Mouse (Mus musculus): Measurements from ENCODE around the gene Arpc3. TPM values are rescaled to one million over a fixed set of nuclear protein-coding genes. Genes with fewer than 3 reads are reported as not detected.

Gene Arpc3
- total RNA-seq, 2 experiments from 2014 or later = 261 to 275 TPM

- DNase-seq (ENCODE audit: low spot score in 2 of 2) = peak; percentile 77 to 90
- peak; percentile 98 for TF ChIP-seq CTCF (conservative IDR thresholded peaks at IDR 0.05)
Observed at GRCm38 (mm10) chr5:122379374-122380155, 12.1 kb upstream of the Arpc3 start.

GRCm38 (mm10) chr5:122390006-122390405 is 1.7 kb upstream of the Arpc3 start:
- no peak for TF ChIP-seq CTCF (conservative IDR thresholded peaks at IDR 0.05)
- H3K4me3 ChIP-seq = no peak overlapping the region
- DNase-seq (ENCODE audit: low spot score in 2 of 2) = no peak
- no peak overlapping the region for H3K27ac ChIP-seq

More at GRCm38 (mm10) chr5:122379374-122380155, 12.1 kb upstream of the Arpc3 start:
- H3K27ac ChIP-seq = peak overlapping the region; percentile 68
- no peak overlapping the region for H3K4me3 ChIP-seq

GRCm38 (mm10) chr5:122390671-122391070 is 1.0 kb upstream of the Arpc3 start:
- TF ChIP-seq CTCF (conservative IDR thresholded peaks at IDR 0.05) = no peak
- no peak overlapping the region for H3K4me3 ChIP-seq
- DNase-seq (ENCODE audit: low spot score in 2 of 2) = no peak
- H3K27ac ChIP-seq = no peak overlapping the region

- TF ChIP-seq CTCF (conservative IDR thresholded peaks at IDR 0.05) = no peak
- H3K27ac ChIP-seq = peak overlapping the region; percentile 96
- DNase-seq (ENCODE audit: low spot score in 2 of 2) = no peak
- H3K4me3 ChIP-seq = peak overlapping the region; percentile 95; the same call in 1 of the 2 replicates
Observed at GRCm38 (mm10) chr5:122391178-122391785, 396 bp upstream of the Arpc3 start.

- H3K4me3 ChIP-seq = peak overlapping the region; percentile 95
- DNase-seq (ENCODE audit: low spot score in 2 of 2) = peak in 1 of 2 experiments; percentile 30
Observed at GRCm38 (mm10) chr5:122392227-122393004, 738 bp downstream of the Arpc3 start.

GRCm38 (mm10) chr5:122393887-122394286 is 2.2 kb downstream of the Arpc3 start:
- Histone ChIP-seq H3K27ac (no peak overlapping the region), H3K4me3 (no peak overlapping the region)
- peak; percentile 84 for TF ChIP-seq CTCF (conservative IDR thresholded peaks at IDR 0.05)
- peak in 1 of 2 experiments; percentile 74 for DNase-seq (ENCODE audit: low spot score in 2 of 2)

More at GRCm38 (mm10) chr5:122392227-122393004, 738 bp downstream of the Arpc3 start:
- peak overlapping the region; percentile 96 for H3K27ac ChIP-seq
- no peak for TF ChIP-seq CTCF (conservative IDR thresholded peaks at IDR 0.05)

- Histone ChIP-seq H3K27ac (peak overlapping the region; percentile 59; the same call in 1 of the 2 replicates), H3K4me3 (no peak overlapping the region)
- TF ChIP-seq CTCF (conservative IDR thresholded peaks at IDR 0.05) = no peak
- no peak for DNase-seq (ENCODE audit: low spot score in 2 of 2)
Observed at GRCm38 (mm10) chr5:122396791-122397190, 5.1 kb downstream of the Arpc3 start.

- DNase-seq (ENCODE audit: low spot score in 2 of 2) = no peak
- peak overlapping the region; percentile 59 for H3K27ac ChIP-seq
- H3K4me3 ChIP-seq = no peak overlapping the region
- no peak for TF ChIP-seq CTCF (conservative IDR thresholded peaks at IDR 0.05)
Observed at GRCm38 (mm10) chr5:122397495-122397894, 5.8 kb downstream of the Arpc3 start.

GRCm38 (mm10) chr5:122399871-122400270 is 8.2 kb downstream of the Arpc3 start:
- Histone ChIP-seq H3K4me3 (no peak overlapping the region), H3K27ac (peak overlapping the region; percentile 68)
- no peak for TF ChIP-seq CTCF (conservative IDR thresholded peaks at IDR 0.05)
- no peak for DNase-seq (ENCODE audit: low spot score in 2 of 2)

GRCm38 (mm10) chr5:122400628-122401302 is 9.1 kb downstream of the Arpc3 start:
- TF ChIP-seq CTCF (conservative IDR thresholded peaks at IDR 0.05) = no peak
- Histone ChIP-seq H3K4me3 (no peak overlapping the region), H3K27ac (peak overlapping the region; percentile 68)
- DNase-seq (ENCODE audit: low spot score in 2 of 2) = peak in 1 of 2 experiments; percentile 61

- peak; percentile 100 for TF ChIP-seq CTCF (conservative IDR thresholded peaks at IDR 0.05)
- peak; percentile 56 to 83 for DNase-seq (ENCODE audit: low spot score in 2 of 2)
- Histone ChIP-seq H3K27ac (peak overlapping the region; percentile 68), H3K4me3 (no peak overlapping the region)
Observed at GRCm38 (mm10) chr5:122401303-122401640, 9.6 kb downstream of the Arpc3 start.

GRCm38 (mm10) chr5:122402160-122402559 is 10.5 kb downstream of the Arpc3 start:
- peak overlapping the region; percentile 68 for H3K27ac ChIP-seq
- DNase-seq (ENCODE audit: low spot score in 2 of 2) = no peak
- no peak overlapping the region for H3K4me3 ChIP-seq

More at GRCm38 (mm10) chr5:122402160-122402559, 10.5 kb downstream of the Arpc3 start:
- no peak for TF ChIP-seq CTCF (conservative IDR thresholded peaks at IDR 0.05)

Data from layer of hippocampus, adult 2 months (tissue).